Mouse (Mus musculus): ENCODE measurements around the gene Rad51b. TPM values are rescaled to one million over a fixed set of nuclear protein-coding genes. Genes with fewer than 3 reads are reported as not detected.

Rad51b gene
- total and polyA plus RNA-seq, 2 experiments from 2014 or later: 1.1 TPM

GRCm38 (mm10) chr12:79429507-79430291, 132.6 kb downstream of the Rad51b start:
- WGBS: 52% methylated on average over 7 of the region's 7 CpGs
- Histone ChIP-seq H3K27ac (no peak overlapping the region), H3K27me3 (ENCODE audit: insufficient read depth, low read length) (no peaks in the 10 kb centered on the region), H3K9ac (replicated peaks; ENCODE audit: low read length) (no peak overlapping the region), H3K9me3 (ENCODE audit: low read length) (no peaks in the 10 kb centered on the region), H3K4me3 (ENCODE audit: low read length) (no peak overlapping the region), H3K4me2 (ENCODE audit: low read depth, low read length) (no peak overlapping the region), H3K36me3 (ENCODE audit: insufficient read depth, low read length) (no peaks in the 10 kb centered on the region), H3K4me1 (ENCODE audit: insufficient read depth, low read length) (no peaks in the 10 kb centered on the region)
- no peak for ATAC-seq
- TF ChIP-seq CTCF (IDR thresholded peaks at IDR 0.05; ENCODE audit: low read depth): no peak
- no peak for DNase-seq (ENCODE audit: low spot score)

GRCm38 (mm10) chr12:79431138-79431537, 134.1 kb downstream of the Rad51b start:
- DNase-seq (ENCODE audit: low spot score): no peak
- H3K9ac ChIP-seq (replicated peaks; ENCODE audit: low read length): no peak overlapping the region
- no peak overlapping the region for H3K4me2 ChIP-seq (ENCODE audit: low read depth, low read length)
- no peak overlapping the region for H3K27ac ChIP-seq
- H3K27me3 ChIP-seq (ENCODE audit: insufficient read depth, low read length): no peaks in the 10 kb centered on the region
- H3K36me3 ChIP-seq (ENCODE audit: insufficient read depth, low read length): no peaks in the 10 kb centered on the region
- TF ChIP-seq CTCF (IDR thresholded peaks at IDR 0.05; ENCODE audit: low read depth): no peak
- H3K4me1 ChIP-seq (ENCODE audit: insufficient read depth, low read length): no peaks in the 10 kb centered on the region
- no peak for ATAC-seq
- 87% methylated on average over 4 of the region's 4 CpGs for WGBS
- no peaks in the 10 kb centered on the region for H3K9me3 ChIP-seq (ENCODE audit: low read length)
- H3K4me3 ChIP-seq (ENCODE audit: low read length): no peak overlapping the region

GRCm38 (mm10) chr12:79433724-79434442, 136.8 kb downstream of the Rad51b start:
- DNase-seq (ENCODE audit: low spot score): no peak

GRCm38 (mm10) chr12:79435474-79435873, 138.4 kb downstream of the Rad51b start:
- no peak overlapping the region for H3K9ac ChIP-seq (replicated peaks; ENCODE audit: low read length)
- no peak for TF ChIP-seq CTCF (IDR thresholded peaks at IDR 0.05; ENCODE audit: low read depth)
- WGBS: 68% methylated on average over 3 of the region's 3 CpGs
- no peak overlapping the region for H3K4me3 ChIP-seq (ENCODE audit: low read length)
- ATAC-seq: no peak
- no peaks in the 10 kb centered on the region for H3K4me1 ChIP-seq (ENCODE audit: insufficient read depth, low read length)
- no peak overlapping the region for H3K4me2 ChIP-seq (ENCODE audit: low read depth, low read length)
- H3K27me3 ChIP-seq (ENCODE audit: insufficient read depth, low read length): no peaks in the 10 kb centered on the region
- no peaks in the 10 kb centered on the region for H3K9me3 ChIP-seq (ENCODE audit: low read length)
- H3K27ac ChIP-seq: no peak overlapping the region
- H3K36me3 ChIP-seq (ENCODE audit: insufficient read depth, low read length): no peaks in the 10 kb centered on the region
- no peak for DNase-seq (ENCODE audit: low spot score)

More at GRCm38 (mm10) chr12:79433724-79434442, 136.8 kb downstream of the Rad51b start:
- TF ChIP-seq CTCF (IDR thresholded peaks at IDR 0.05; ENCODE audit: low read depth): no peak
- no peaks in the 10 kb centered on the region for H3K4me1 ChIP-seq (ENCODE audit: insufficient read depth, low read length)
- H3K4me3 ChIP-seq (ENCODE audit: low read length): no peak overlapping the region
- H3K36me3 ChIP-seq (ENCODE audit: insufficient read depth, low read length): no peaks in the 10 kb centered on the region
- ATAC-seq: no peak
- no peaks in the 10 kb centered on the region for H3K27me3 ChIP-seq (ENCODE audit: insufficient read depth, low read length)
- H3K27ac ChIP-seq: no peak overlapping the region
- H3K9ac ChIP-seq (replicated peaks; ENCODE audit: low read length): no peak overlapping the region
- no peak overlapping the region for H3K4me2 ChIP-seq (ENCODE audit: low read depth, low read length)
- H3K9me3 ChIP-seq (ENCODE audit: low read length): no peaks in the 10 kb centered on the region
- 34% methylated on average over 7 of the region's 7 CpGs for WGBS

GRCm38 (mm10) chr12:79436035-79436434, 139.0 kb downstream of the Rad51b start:
- Histone ChIP-seq H3K9me3 (ENCODE audit: low read length) (no peaks in the 10 kb centered on the region), H3K4me2 (ENCODE audit: low read depth, low read length) (no peak overlapping the region), H3K4me3 (ENCODE audit: low read length) (no peak overlapping the region), H3K27me3 (ENCODE audit: insufficient read depth, low read length) (no peaks in the 10 kb centered on the region), H3K9ac (replicated peaks; ENCODE audit: low read length) (no peak overlapping the region), H3K4me1 (ENCODE audit: insufficient read depth, low read length) (no peaks in the 10 kb centered on the region), H3K36me3 (ENCODE audit: insufficient read depth, low read length) (no peaks in the 10 kb centered on the region), H3K27ac (no peak overlapping the region)
- WGBS: 55% methylated on average over 8 of the region's 8 CpGs
- no peak for TF ChIP-seq CTCF (IDR thresholded peaks at IDR 0.05; ENCODE audit: low read depth)
- DNase-seq (ENCODE audit: low spot score): no peak
- ATAC-seq: no peak

GRCm38 (mm10) chr12:79436892-79437291, 139.8 kb downstream of the Rad51b start:
- no peak overlapping the region for H3K9ac ChIP-seq (replicated peaks; ENCODE audit: low read length)
- WGBS: 73% methylated on average over 4 of the region's 4 CpGs
- no peak for TF ChIP-seq CTCF (IDR thresholded peaks at IDR 0.05; ENCODE audit: low read depth)
- no peak for ATAC-seq
- no peaks in the 10 kb centered on the region for H3K36me3 ChIP-seq (ENCODE audit: insufficient read depth, low read length)
- H3K9me3 ChIP-seq (ENCODE audit: low read length): no peaks in the 10 kb centered on the region
- no peaks in the 10 kb centered on the region for H3K4me1 ChIP-seq (ENCODE audit: insufficient read depth, low read length)
- no peak overlapping the region for H3K4me2 ChIP-seq (ENCODE audit: low read depth, low read length)
- no peak for DNase-seq (ENCODE audit: low spot score)
- no peak overlapping the region for H3K27ac ChIP-seq
- H3K4me3 ChIP-seq (ENCODE audit: low read length): no peak overlapping the region
- H3K27me3 ChIP-seq (ENCODE audit: insufficient read depth, low read length): no peaks in the 10 kb centered on the region

- Histone ChIP-seq H3K4me3 (ENCODE audit: low read length) (no peak overlapping the region), H3K4me1 (ENCODE audit: insufficient read depth, low read length) (no peaks in the 10 kb centered on the region), H3K9ac (replicated peaks; ENCODE audit: low read length) (no peak overlapping the region), H3K9me3 (ENCODE audit: low read length) (no peaks in the 10 kb centered on the region), H3K27ac (no peak overlapping the region), H3K4me2 (ENCODE audit: low read depth, low read length) (no peak overlapping the region), H3K27me3 (ENCODE audit: insufficient read depth, low read length) (no peaks in the 10 kb centered on the region), H3K36me3 (ENCODE audit: insufficient read depth, low read length) (no peaks in the 10 kb centered on the region)
- WGBS: 83% methylated on average over 3 of the region's 3 CpGs
- ATAC-seq (no peak), DNase-seq (ENCODE audit: low spot score) (no peak)
- no peak for TF ChIP-seq CTCF (IDR thresholded peaks at IDR 0.05; ENCODE audit: low read depth)
These were observed 140.5 kb downstream of the Rad51b start for GRCm38 (mm10) chr12:79437572-79437971.
